Mouse (Mus musculus) cortical plate, adult 2 months (tissue): ENCODE measurements around the gene Tmem245. TPM values are rescaled to one million over a fixed set of nuclear protein-coding genes. Genes with fewer than 3 reads are reported as not detected.

Source experiments
- H3K27ac ChIP-seq: fragments of 200-500 bp; 2 replicates; pipeline ENCODE4 v1.5.1; 2012; ENCODE audit warnings: low read length, control low read depth, inconsistent platforms; ENCODE audit not compliant: insufficient read depth
- H3K4me1 ChIP-seq: fragments of 200-500 bp; 2 replicates; pipeline ENCODE4 v1.6.1; 2011; ENCODE audit warnings: low read length; ENCODE audit not compliant: control insufficient read depth, insufficient read depth
- H3K4me3 ChIP-seq: fragments of 200-500 bp; 2 replicates; pipeline ENCODE4 v1.5.1; 2011; ENCODE audit warnings: mild to moderate bottlenecking, low read length, control low read depth; ENCODE audit not compliant: insufficient read depth
- CTCF ChIP-seq: fragments of 200-500 bp; IDR thresholded peaks from 2 replicates; pipeline ENCODE4 v1.5.1; 2011; ENCODE audit warnings: mild to moderate bottlenecking, control low read depth, low read length; ENCODE audit not compliant: insufficient read depth; ENCODE audit errors: extremely low read depth
- POLR2A ChIP-seq: fragments of 200-500 bp; IDR thresholded peaks from 2 replicates; pipeline ENCODE4 v1.6.1; 2011; ENCODE audit warnings: mild to moderate bottlenecking, low read length, control low read depth; ENCODE audit not compliant: insufficient read depth; ENCODE audit errors: extremely low read depth
- polyA plus RNA-seq: library from polyadenylated mRNA; depleted of rRNA; stranded (reverse); fragments of >200 nt; gene quantifications from 2 replicates; pipeline ENCODE4 v1.2.3, GENCODE M21; 2012

Tmem245 gene
- polyA plus RNA-seq, 1 experiment = 17.4 TPM

GRCm38 (mm10) chr4:56858733-56859132 is 88.5 kb downstream of the Tmem245 start:
- no peak for TF ChIP-seq CTCF
- TF ChIP-seq POLR2A = no peak
- no peak overlapping the region for H3K27ac ChIP-seq
- H3K4me3 ChIP-seq = no peak overlapping the region
- peaks cover 6% of the 10 kb centered on the region for H3K4me1 ChIP-seq

GRCm38 (mm10) chr4:56856371-56856949 is 90.8 kb downstream of the Tmem245 start:
- Histone ChIP-seq H3K4me1 (peaks cover 2% of the 10 kb centered on the region; the same call in 1 of the 2 replicates), H3K27ac (no peak overlapping the region), H3K4me3 (no peak overlapping the region)
- TF ChIP-seq POLR2A (no peak), CTCF (no peak)

GRCm38 (mm10) chr4:56855935-56856334 is 91.3 kb downstream of the Tmem245 start:
- TF ChIP-seq CTCF (no peak), POLR2A (no peak)
- Histone ChIP-seq H3K27ac (no peak overlapping the region), H3K4me1 (peaks cover 2% of the 10 kb centered on the region; the same call in 1 of the 2 replicates), H3K4me3 (no peak overlapping the region)

- H3K27ac ChIP-seq = no peak overlapping the region; the same call in 1 of the 2 replicates
- no peak for TF ChIP-seq POLR2A
- no peak for TF ChIP-seq CTCF
Observed at GRCm38 (mm10) chr4:56850724-56851123, 96.5 kb downstream of the Tmem245 start.

GRCm38 (mm10) chr4:56848044-56848443 is 99.2 kb downstream of the Tmem245 start:
- H3K27ac ChIP-seq = no peak overlapping the region
- no peak overlapping the region for H3K4me3 ChIP-seq
- H3K4me1 ChIP-seq = peaks cover 2% of the 10 kb centered on the region; the same call in 1 of the 2 replicates
- no peak for TF ChIP-seq POLR2A

More at GRCm38 (mm10) chr4:56850724-56851123, 96.5 kb downstream of the Tmem245 start:
- Histone ChIP-seq H3K4me3 (no peak overlapping the region), H3K4me1 (peaks cover 4% of the 10 kb centered on the region; the same call in 1 of the 2 replicates)

- Histone ChIP-seq H3K4me3 (no peak overlapping the region), H3K27ac (no peak overlapping the region), H3K4me1 (peaks cover 2% of the 10 kb centered on the region; the same call in 1 of the 2 replicates)
- TF ChIP-seq CTCF = no peak
- no peak for TF ChIP-seq POLR2A
Observed at GRCm38 (mm10) chr4:56847400-56847799, 99.8 kb downstream of the Tmem245 start.

- Histone ChIP-seq H3K4me3 (no peak overlapping the region), H3K27ac (no peak overlapping the region)
- TF ChIP-seq CTCF (no peak), POLR2A (no peak)
Observed at GRCm38 (mm10) chr4:56845896-56846533, 101.2 kb downstream of the Tmem245 start.

GRCm38 (mm10) chr4:56844911-56845310 is 102.3 kb downstream of the Tmem245 start:
- peaks cover 2% of the 10 kb centered on the region; the same call in 1 of the 2 replicates for H3K4me1 ChIP-seq
- no peak overlapping the region for H3K27ac ChIP-seq
- H3K4me3 ChIP-seq = no peak overlapping the region
- TF ChIP-seq POLR2A = no peak
- no peak for TF ChIP-seq CTCF

More at GRCm38 (mm10) chr4:56845896-56846533, 101.2 kb downstream of the Tmem245 start:
- peaks cover 2% of the 10 kb centered on the region; the same call in 1 of the 2 replicates for H3K4me1 ChIP-seq

GRCm38 (mm10) chr4:56843963-56844362 is 103.3 kb downstream of the Tmem245 start:
- Histone ChIP-seq H3K4me1 (peaks cover 2% of the 10 kb centered on the region; the same call in 1 of the 2 replicates), H3K27ac (no peak overlapping the region), H3K4me3 (no peak overlapping the region)
- TF ChIP-seq CTCF (no peak), POLR2A (no peak)

GRCm38 (mm10) chr4:56842501-56842900 is 104.7 kb downstream of the Tmem245 start:
- Histone ChIP-seq H3K4me1 (peaks cover 2% of the 10 kb centered on the region; the same call in 1 of the 2 replicates), H3K4me3 (no peak overlapping the region), H3K27ac (no peak overlapping the region)
- TF ChIP-seq CTCF = no peak
